Mouse (Mus musculus): ENCODE results near the gene Col5a1. TPM values are rescaled to one million over a fixed set of nuclear protein-coding genes. Genes with fewer than 3 reads are reported as not detected.

Gene Col5a1
- polyA plus RNA-seq, 1 experiment from 2014 or later, result 20.9 TPM

DNA sequence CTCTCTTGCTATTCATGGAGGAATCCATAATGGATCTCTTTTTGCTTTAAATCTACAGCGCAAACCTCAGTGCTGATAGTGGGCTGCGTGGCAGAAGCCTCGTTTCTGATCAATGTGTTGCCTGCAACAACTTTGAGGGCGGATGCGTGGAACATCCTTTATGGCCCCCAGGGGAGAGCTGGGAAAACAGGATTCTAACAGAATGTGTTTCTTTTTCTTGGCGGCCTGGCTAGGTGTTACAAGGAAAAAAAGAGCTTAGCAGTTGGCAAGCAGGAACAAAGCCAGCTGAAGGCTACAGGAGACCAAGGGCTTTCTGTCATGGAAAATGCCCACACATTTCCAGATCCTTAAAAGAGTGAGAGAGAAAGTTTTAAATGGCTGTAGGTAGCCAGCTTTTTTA, 180.9 kb downstream of the Col5a1 start:
- 81% methylated on average over 6 of the region's 6 CpGs for WGBS
- Histone ChIP-seq H3K9me3 (ENCODE audit: control insufficient read depth, low read length) (no peaks in the 10 kb centered on the region), H3K27ac (ENCODE audit: low read depth, low read length) (no peak overlapping the region), H3K4me1 (replicated peaks; ENCODE audit: control insufficient read depth, insufficient read depth, low read length) (no peaks in the 10 kb centered on the region), H3K9ac (ENCODE audit: low read length) (no peak overlapping the region), H3K4me2 (ENCODE audit: low read depth, low read length, severe bottlenecking) (no peak overlapping the region), H3K36me3 (ENCODE audit: control insufficient read depth, insufficient read depth, low read length) (no peaks in the 10 kb centered on the region), H3K27me3 (ENCODE audit: control insufficient read depth, insufficient read depth, low read length) (no peaks in the 10 kb centered on the region), H3K4me3 (ENCODE audit: low read depth, low read length) (no peak overlapping the region)
- ATAC-seq (replicated peaks; ENCODE audit: low FRiP score) (no peak), DNase-seq (ENCODE audit: low spot score) (no peak)

DNA sequence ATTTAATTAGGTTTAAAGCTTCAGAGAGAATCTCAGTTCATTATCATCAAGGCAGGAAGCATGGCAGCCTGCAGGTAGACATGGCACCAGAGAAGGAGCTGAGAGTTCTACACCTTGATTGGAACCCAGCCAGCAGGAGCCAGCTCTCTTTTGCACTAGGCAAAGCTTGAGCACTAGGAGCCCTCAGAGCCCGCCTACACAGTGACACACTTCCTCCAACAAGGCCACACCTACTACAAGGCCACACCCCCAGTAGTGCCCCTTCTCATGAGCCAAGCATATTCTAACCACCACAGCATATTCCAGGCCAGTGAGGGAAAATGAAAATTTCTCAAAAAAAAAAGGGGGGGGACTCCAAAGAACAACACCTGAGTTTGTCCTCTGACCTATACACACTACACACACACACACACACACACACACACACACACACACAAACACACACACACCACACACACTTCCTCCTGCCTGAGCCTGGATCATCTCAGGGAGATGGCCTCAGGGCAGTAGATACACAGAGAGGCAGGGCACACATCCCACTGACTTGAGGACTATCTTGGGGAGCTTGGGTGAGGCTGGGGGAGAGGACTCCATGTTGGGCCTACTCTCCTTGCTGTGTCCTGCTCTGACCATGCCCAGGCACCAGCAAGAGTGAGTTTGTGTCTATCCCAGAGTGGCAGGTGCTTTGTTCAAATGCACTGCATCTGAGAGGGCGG, 181.8 kb downstream of the Col5a1 start:
- Histone ChIP-seq H3K27me3 (ENCODE audit: control insufficient read depth, insufficient read depth, low read length) (no peaks in the 10 kb centered on the region), H3K9me3 (ENCODE audit: control insufficient read depth, low read length) (no peaks in the 10 kb centered on the region), H3K4me1 (replicated peaks; ENCODE audit: control insufficient read depth, insufficient read depth, low read length) (no peaks in the 10 kb centered on the region), H3K27ac (ENCODE audit: low read depth, low read length) (no peak overlapping the region), H3K4me2 (ENCODE audit: low read depth, low read length, severe bottlenecking) (no peak overlapping the region), H3K36me3 (ENCODE audit: control insufficient read depth, insufficient read depth, low read length) (no peaks in the 10 kb centered on the region), H3K9ac (ENCODE audit: low read length) (no peak overlapping the region), H3K4me3 (ENCODE audit: low read depth, low read length) (no peak overlapping the region)
- WGBS, result 97% methylated on average over 2 of the region's 2 CpGs
- DNase-seq (ENCODE audit: low spot score), result no peak
- no peak for ATAC-seq (replicated peaks; ENCODE audit: low FRiP score)

DNA sequence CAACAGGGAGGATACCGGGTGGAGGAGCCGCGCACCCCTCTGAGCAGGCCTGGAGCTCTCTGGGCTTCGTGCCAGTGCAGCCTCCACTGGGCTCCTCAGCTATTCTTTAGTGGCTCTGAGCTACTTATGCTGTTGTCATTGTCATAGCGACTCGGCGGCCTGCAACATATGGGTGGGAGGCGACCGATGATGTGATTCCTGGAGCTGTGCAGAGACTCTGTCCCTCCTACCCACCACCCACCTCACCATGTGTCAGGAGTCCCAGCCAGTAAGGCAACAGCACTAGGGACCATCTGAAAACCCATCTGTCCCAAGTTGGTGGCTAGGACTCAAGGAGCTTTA, 182.3 kb downstream of the Col5a1 start:
- DNase-seq (ENCODE audit: low spot score) (no peak), ATAC-seq (replicated peaks; ENCODE audit: low FRiP score) (no peak)
- no peaks in the 10 kb centered on the region for H3K9me3 ChIP-seq (ENCODE audit: control insufficient read depth, low read length)
- no peak overlapping the region for H3K4me2 ChIP-seq (ENCODE audit: low read depth, low read length, severe bottlenecking)
- H3K36me3 ChIP-seq (ENCODE audit: control insufficient read depth, insufficient read depth, low read length), result no peaks in the 10 kb centered on the region
- H3K27ac ChIP-seq (ENCODE audit: low read depth, low read length), result no peak overlapping the region
- no peak overlapping the region for H3K4me3 ChIP-seq (ENCODE audit: low read depth, low read length)
- no peak overlapping the region for H3K9ac ChIP-seq (ENCODE audit: low read length)
- H3K27me3 ChIP-seq (ENCODE audit: control insufficient read depth, insufficient read depth, low read length), result no peaks in the 10 kb centered on the region
- 90% methylated on average over 9 of the region's 9 CpGs for WGBS
- no peaks in the 10 kb centered on the region for H3K4me1 ChIP-seq (replicated peaks; ENCODE audit: control insufficient read depth, insufficient read depth, low read length)

DNA sequence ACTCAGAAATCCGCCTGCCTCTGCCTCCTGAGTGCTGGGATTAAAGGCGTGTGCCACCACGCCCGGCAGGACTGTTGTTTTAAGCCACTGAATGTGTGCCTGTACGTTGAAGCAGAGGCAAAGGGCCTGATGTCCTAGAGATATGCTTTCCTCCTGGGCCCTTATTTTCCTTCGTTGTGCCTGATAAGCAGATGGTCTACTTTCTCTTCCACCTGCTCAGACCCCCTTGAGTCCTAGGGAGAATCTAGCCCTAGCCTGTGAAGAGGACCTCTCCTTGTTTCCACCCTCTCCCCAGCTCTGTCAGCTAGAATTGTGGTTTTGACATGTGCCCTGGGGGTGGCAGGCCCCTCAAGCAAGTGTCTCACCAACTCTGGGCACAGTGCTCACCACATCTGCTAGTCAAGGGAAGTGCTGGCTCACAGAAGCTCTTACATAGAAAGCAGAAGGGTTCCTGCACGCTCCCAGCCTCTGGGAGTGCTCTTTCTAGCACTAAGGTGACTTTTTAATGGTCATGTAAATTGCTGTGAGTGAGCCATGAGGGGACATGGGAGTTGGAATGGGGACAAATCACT, 189.5 kb downstream of the Col5a1 start:
- Histone ChIP-seq H3K9me3 (ENCODE audit: control insufficient read depth, low read length) (no peaks in the 10 kb centered on the region), H3K27me3 (ENCODE audit: control insufficient read depth, insufficient read depth, low read length) (no peaks in the 10 kb centered on the region), H3K36me3 (ENCODE audit: control insufficient read depth, insufficient read depth, low read length) (no peaks in the 10 kb centered on the region), H3K27ac (ENCODE audit: low read depth, low read length) (no peak overlapping the region), H3K4me2 (ENCODE audit: low read depth, low read length, severe bottlenecking) (no peak overlapping the region), H3K9ac (ENCODE audit: low read length) (no peak overlapping the region), H3K4me1 (replicated peaks; ENCODE audit: control insufficient read depth, insufficient read depth, low read length) (no peaks in the 10 kb centered on the region), H3K4me3 (ENCODE audit: low read depth, low read length) (no peak overlapping the region)
- ATAC-seq (replicated peaks; ENCODE audit: low FRiP score) (no peak), DNase-seq (ENCODE audit: low spot score) (no peak)
- 85% methylated on average over 7 of the region's 7 CpGs for WGBS

DNA sequence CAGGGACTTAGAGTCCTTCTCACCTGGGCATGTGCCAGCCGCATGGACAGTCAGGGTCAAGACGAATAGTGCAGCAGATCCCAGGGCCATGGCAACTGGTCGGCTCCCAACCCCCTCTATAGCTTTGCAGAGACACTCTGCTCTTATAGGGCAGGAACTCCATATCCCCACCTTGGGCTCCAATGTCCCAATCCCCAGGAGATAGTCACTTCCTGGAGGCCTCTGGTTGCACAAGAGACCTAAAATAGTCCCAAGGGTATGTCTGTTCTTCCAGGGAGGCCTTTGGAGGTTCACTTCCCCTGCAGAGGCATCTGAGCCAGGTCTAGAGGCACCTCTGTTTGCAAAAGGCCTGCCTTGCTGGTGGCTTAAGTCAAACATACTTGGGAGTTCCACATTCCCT, 198.5 kb downstream of the Col5a1 start, which contains the start of gene Fcnb:
Gene Fcnb, minus strand, starts transcription at position 118 of the 400 bp plus-strand sequence.
- Histone ChIP-seq H3K9me3 (ENCODE audit: control insufficient read depth, low read length) (no peaks in the 10 kb centered on the region), H3K4me3 (ENCODE audit: low read depth, low read length) (no peak within 1 kb of the TSS), H3K27ac (ENCODE audit: low read depth, low read length) (no peak within 1 kb of the TSS), H3K4me1 (replicated peaks; ENCODE audit: control insufficient read depth, insufficient read depth, low read length) (no peaks in the 10 kb centered on the region), H3K9ac (ENCODE audit: low read length) (no peak within 1 kb of the TSS), H3K4me2 (ENCODE audit: low read depth, low read length, severe bottlenecking) (no peak within 1 kb of the TSS), H3K27me3 (ENCODE audit: control insufficient read depth, insufficient read depth, low read length) (no peaks in the 10 kb centered on the region), H3K36me3 (ENCODE audit: control insufficient read depth, insufficient read depth, low read length) (no peaks in the 10 kb centered on the region)
- ATAC-seq (replicated peaks; ENCODE audit: low FRiP score) (no peak), DNase-seq (ENCODE audit: low spot score) (no peak)
- WGBS, result 92% methylated on average over 3 of the region's 3 CpGs

DNA sequence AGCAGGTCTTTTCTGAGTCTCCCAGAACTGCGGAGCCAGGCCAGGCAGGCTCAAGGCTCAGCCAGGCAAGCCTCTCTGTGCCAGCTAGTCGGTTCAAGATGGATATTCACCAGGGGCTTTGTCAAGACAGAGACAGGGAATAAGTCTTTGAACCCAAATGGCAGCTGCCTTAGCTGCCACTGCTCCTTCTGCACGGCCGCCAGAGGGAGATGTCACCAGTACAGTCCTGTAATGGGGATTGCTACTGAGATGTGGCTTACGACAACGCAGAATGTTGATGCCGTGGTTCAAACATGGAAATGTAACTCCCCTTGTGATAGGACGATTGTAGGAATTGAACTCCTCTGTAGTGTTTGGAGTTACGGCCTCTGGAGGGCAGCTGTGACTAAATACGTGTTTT, 199.9 kb downstream of the Col5a1 start:
- Histone ChIP-seq H3K27me3 (ENCODE audit: control insufficient read depth, insufficient read depth, low read length) (no peaks in the 10 kb centered on the region), H3K4me3 (ENCODE audit: low read depth, low read length) (no peak overlapping the region), H3K4me1 (replicated peaks; ENCODE audit: control insufficient read depth, insufficient read depth, low read length) (no peaks in the 10 kb centered on the region), H3K4me2 (ENCODE audit: low read depth, low read length, severe bottlenecking) (no peak overlapping the region), H3K36me3 (ENCODE audit: control insufficient read depth, insufficient read depth, low read length) (no peaks in the 10 kb centered on the region), H3K27ac (ENCODE audit: low read depth, low read length) (no peak overlapping the region), H3K9ac (ENCODE audit: low read length) (no peak overlapping the region), H3K9me3 (ENCODE audit: control insufficient read depth, low read length) (no peaks in the 10 kb centered on the region)
- ATAC-seq (replicated peaks; ENCODE audit: low FRiP score), result no peak
- whole genome bisulfite sequencing, result 80% methylated on average over 10 of the region's 10 CpGs
- no peak for DNase-seq (ENCODE audit: low spot score)

DNA sequence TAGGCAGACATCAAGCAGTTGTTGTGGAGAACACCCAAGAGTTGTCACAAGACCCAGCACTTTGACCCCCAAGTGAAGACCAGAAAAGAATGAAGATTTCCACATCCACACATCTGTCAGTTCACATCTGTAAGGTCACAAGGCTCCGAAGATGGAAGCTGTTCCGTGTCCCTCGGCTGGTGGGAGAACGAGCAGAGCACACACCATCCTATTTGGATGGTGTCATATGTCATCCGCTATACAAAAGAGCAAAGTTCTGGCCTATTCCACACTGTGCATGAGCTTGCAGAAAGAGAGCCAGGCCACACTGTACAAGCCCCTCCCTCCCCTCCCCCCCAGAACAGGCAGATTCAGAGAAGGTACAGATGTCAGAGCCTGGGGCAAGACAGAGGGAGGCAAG, 202.9 kb downstream of the Col5a1 start:
- 84% methylated on average over 5 of the region's 5 CpGs for WGBS
- no peak overlapping the region for H3K9ac ChIP-seq (ENCODE audit: low read length)
- H3K36me3 ChIP-seq (ENCODE audit: control insufficient read depth, insufficient read depth, low read length), result no peaks in the 10 kb centered on the region
- no peak overlapping the region for H3K27ac ChIP-seq (ENCODE audit: low read depth, low read length)
- H3K4me1 ChIP-seq (replicated peaks; ENCODE audit: control insufficient read depth, insufficient read depth, low read length), result no peaks in the 10 kb centered on the region
- H3K4me2 ChIP-seq (ENCODE audit: low read depth, low read length, severe bottlenecking), result no peak overlapping the region
- DNase-seq (ENCODE audit: low spot score) (no peak), ATAC-seq (replicated peaks; ENCODE audit: low FRiP score) (no peak)
- no peaks in the 10 kb centered on the region for H3K27me3 ChIP-seq (ENCODE audit: control insufficient read depth, insufficient read depth, low read length)
- H3K4me3 ChIP-seq (ENCODE audit: low read depth, low read length), result no peak overlapping the region
- no peaks in the 10 kb centered on the region for H3K9me3 ChIP-seq (ENCODE audit: control insufficient read depth, low read length)

Data from forebrain, embryonic 11.5 days (tissue).